Mouse (Mus musculus) G1E-ER4 (cell line): ENCODE data around the gene Fbxo2. TPM values are rescaled to one million over a fixed set of nuclear protein-coding genes. Genes with fewer than 3 reads are reported as not detected.

ENCODE experiments used
- GATA1 ChIP-seq: IDR thresholded peaks from one replicate; pipeline ENCODE4 v1.8.0; 2012; ENCODE audit warnings: low read length, inconsistent platforms
- polyA plus RNA-seq: library from polyadenylated mRNA; stranded (reverse); fragments of >175 nt; gene quantifications from 2 replicates; pipeline ENCODE4 v1.2.3, GENCODE M21; 2012

The Fbxo2 gene
- polyA plus RNA-seq, 1 experiment = 0.86 TPM

DNA sequence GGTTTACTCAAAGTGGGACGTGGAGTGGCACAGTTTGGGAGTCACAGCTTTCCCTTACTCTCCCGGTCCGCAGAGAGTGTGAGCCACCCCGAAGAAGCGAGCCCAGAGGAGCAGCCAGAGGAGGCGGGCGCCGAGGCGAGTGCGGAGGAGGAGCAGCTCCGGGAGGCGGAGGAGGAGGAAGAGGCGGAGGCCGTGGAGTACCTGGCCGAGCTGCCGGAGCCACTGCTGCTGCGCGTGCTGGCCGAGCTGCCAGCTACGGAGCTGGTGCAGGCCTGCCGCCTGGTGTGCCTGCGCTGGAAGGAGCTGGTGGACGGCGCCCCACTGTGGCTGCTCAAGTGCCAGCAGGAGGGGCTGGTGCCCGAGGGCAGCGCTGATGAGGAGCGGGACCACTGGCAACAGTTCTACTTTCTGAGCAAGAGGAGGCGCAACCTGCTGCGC is 3.6 kb downstream of the Fbxo2 start:
- no peak for TF ChIP-seq GATA1

DNA sequence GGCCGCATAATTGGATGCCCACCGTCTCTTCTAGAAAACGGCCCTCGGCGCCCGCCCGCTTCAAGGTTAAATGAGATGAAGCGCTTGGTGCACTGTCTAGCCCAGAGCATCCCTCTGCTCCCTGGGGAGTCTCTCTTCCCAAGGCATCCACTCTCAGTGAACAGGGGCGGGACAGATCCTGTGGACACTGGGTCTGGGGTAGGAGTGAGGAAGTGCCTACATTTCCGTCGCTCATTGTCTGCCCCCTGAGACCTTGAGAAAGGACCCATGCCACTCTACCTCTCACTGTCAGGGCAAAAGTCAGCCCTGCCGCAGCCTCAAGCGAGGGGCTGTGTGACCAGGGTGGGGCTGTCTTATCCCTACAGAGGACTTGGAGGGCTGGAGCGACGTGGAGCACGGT is 4.0 kb downstream of the Fbxo2 start:
- TF ChIP-seq GATA1 = no peak

DNA sequence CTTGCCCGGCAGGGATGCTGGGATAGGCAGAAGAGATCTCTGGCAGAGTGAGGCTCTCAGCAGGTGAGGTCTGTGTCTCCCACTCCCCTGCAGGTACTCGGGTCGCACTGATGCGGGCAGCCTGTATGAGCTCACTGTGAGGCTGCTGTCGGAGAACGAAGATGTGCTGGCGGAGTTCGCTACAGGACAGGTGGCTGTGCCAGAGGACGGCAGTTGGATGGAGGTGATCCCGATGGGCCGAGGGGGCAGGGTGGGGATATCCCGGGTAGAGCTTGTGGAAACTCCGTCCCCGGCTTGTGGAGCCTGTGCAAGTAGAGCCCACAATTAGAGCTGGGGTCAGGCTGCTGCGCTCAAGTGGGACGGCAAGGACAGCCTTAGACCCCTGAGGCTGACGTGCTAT is 5.1 kb downstream of the Fbxo2 start:
- TF ChIP-seq GATA1 = no peak

DNA sequence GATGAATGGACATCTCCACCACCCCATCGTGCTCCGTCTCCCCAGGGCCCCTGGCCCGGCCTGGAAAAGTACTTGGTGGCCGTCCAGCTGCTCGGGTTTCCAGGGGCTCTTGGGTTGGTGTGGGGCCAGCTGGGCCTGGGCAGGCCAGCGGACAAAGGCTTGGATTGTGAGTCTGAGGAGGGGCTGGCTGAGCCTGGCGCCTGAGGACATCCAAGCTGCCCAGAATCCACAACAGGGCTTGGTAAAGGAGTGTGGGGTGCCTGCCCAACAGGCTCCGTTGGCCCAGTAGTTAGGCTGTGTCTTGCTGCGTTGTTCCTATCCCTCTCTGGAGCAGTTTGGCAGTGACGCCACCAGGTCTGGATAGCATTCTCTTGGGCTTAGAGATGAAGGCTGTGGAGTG is 6.0 kb downstream of the Fbxo2 start:
- TF ChIP-seq GATA1 = no peak

DNA sequence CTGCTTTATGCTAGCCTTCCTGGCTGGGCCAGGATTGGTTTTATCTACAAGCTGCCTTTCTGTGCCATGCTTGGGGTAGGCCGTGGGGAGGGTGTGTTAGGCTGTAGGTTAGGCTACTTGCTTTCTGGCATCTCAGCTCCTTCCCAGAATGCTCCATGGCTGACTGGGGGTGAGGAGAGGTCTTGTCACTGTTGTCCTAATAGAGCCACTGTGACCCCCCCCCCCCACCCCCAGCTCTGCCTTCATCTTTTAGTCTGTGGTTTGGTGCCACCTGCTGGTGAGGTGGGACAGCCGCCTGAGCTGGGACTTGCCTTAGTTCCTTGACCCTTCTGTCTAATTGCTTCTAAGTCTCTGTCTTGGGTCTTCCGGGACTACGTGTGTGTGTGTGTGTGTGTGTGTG is 6.6 kb downstream of the Fbxo2 start:
- no peak for TF ChIP-seq GATA1

DNA sequence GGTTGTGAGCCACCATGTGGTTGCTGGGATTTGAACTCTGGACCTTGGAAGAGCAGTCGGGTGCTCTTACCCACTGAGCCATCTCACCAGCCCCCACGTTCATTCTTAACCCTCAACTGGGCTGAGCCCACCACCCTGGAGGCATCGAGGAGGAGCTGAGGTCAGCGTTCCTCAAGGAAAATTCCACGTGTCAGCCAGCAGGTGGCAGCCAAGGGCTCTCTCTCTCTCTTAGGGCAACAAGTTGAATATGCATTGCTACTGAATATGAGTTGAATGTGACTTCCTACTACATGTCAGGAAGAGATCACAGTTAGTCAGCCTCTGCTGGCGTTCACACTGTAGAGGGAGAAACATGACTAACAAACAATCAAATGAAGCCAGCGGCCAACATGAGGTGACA is 7.9 kb downstream of the Fbxo2 start:
- TF ChIP-seq GATA1 = no peak

DNA sequence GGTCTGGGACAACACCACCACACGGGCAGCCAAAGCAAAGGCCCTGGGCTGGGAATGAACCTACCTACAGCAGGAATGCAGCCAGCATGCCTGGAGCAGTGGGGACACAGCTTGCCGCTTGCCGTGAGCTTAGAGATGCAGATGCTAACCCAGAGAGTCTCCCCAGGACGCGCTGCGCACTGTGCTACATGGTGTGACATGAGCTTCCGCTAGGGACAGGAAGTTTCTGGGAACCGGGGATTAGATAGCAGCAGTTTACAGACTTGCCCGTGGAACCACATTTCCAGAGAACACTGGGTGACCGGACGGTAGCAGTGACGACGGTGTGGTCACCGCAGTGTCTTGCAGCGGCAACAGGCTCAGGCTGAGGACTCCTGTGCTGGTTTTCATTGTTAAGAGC is 9.2 kb downstream of the Fbxo2 start:
- TF ChIP-seq GATA1 = no peak

DNA sequence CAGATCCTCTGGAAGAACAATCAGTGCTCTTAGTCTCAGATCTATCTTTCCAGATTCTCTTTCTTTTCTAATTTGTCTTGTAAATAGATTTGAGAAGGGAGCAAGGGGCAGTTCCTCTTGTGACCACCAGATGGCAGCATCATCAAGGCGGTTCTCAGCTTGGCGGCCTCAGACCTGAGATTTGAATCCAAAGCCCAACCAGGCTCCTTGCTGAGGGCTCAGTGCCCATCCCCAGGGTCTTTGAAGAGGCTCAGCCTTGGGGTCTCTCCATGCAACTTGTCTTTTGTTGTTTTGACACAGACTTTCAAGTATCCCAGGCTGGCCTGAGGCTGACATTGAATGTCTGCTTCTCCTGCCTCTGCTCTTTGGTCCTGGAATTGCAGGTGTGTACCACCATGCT is 10.4 kb downstream of the Fbxo2 start:
- no peak for TF ChIP-seq GATA1

DNA sequence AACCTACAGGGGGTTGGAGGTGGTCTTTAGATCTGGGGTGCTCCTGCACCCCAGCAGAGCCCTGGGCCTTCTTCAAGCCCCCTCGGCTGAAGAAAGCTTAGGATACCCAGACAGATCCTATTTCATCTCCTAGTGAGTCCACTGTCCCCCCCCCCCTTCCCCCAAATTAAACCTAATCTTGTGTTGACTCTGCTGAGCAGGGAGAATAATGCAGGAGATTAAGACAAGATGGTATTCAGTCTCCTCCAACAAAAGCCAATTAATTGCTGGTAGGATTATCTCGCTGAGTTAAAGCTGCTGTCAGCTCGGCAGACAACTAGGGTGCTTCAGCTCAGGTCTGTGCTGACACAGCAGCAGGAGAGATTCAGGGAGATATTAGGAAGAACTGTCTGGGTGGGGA is 10.8 kb downstream of the Fbxo2 start:
- no peak for TF ChIP-seq GATA1

DNA sequence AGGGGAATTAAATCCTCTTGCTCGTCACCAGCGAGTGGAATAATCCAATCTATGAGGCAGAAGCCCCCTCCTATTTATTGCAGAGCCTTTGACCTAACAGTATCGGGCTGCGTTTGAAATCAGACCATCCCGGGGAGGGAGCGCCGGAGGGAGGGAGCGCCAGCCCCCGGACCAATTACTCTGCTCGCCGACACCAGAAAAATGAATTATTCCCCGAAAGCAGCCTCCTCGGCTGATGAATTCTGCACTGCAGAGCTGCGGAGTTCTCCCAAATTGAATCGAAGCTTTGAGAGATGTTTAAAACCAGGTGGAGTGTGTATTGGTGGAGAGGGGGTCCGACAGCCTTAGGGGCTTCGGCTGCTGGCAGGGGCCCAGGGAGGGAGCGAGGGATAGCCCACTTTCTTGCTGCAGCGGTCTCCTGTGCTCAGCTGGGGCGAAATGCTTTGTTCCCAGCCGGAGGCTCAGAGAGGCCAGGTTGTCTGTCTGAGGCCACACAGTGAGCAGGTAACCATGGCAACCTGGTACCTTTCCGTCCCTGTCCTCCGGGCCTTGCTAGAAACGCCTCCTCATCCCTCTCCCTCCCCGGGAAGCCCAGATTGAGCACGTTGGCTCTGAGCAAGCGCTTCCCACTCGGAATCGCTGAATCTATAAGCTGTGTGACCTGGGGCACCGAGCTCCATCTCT is 13.5 kb downstream of the Fbxo2 start:
- TF ChIP-seq GATA1 = no peak

DNA sequence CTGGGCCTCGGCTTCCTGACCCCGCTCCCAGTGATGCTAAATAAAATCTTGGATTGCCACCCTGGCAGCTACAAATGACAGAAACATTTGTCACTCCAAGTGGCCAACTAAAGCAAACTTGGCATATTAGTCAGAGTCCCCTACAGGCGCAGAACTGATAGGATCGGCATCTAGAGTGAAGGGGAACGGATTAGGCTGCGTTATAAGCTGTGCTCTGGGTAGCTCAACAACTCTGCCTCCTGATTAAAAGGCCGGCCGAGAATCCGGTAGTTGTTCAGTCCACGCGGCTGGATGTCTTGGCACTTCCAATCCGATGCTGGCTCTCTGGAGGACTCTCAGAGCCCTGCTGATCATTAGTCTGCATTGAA is 14.1 kb downstream of the Fbxo2 start:
- no peak for TF ChIP-seq GATA1

DNA sequence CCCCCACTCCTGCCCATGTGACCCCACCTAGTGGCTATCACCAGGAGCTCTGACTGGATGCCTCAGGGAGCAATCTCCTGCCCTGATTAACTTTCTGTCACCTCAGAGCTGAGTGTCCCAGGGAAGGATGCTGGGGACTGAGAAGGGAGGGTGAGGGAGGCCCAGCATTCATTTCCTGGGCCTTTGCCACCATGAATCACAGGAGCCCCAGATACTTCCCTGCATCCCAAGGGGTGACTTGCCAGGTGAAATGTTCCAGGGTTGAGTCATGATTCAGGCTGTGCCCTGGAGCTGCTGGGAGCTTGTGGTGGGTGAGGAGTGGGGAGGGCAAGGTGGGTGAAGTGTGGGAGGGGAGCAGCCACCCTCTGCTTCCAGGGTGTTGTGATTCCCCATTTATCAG is 17.3 kb downstream of the Fbxo2 start:
- TF ChIP-seq GATA1 = no peak

DNA sequence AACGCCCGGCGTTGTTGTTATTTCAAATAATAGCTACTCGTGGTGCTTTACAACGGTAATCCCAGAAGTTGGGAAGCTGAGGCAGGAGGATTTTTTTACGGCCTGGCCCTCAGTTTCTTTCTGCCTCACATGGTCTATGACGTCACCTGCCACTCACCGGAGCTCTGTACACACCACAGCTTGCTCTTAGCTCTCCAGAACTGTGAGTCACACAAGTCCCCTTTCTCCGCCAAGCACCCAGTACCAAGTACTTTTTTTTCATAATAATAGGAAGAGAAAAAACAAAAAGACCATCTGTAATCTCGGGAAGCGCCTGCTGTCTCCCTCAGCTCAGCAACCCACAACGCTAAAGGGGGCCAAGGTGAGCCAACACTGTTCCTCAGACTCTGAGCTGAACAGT is 21.1 kb downstream of the Fbxo2 start:
- TF ChIP-seq GATA1 = no peak

DNA sequence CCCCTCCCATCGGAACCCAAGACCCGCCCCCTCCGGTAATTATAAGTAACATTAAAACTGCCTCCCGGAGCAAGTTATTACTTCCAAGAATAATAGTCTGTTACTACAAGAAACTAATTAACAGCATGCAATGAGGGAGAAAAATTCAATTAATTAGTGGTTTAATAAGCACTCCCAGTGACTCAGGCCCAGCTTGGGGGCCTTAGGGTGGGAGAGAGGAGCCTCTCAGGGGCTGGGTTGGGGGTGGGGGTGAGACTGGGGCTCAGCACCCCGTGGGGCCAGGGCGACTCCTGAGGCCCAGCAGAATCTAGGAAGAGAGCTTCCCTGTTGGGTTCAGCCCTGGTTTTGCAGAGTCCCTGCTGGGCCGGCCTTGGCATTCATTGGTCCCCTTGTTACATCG is 21.9 kb downstream of the Fbxo2 start:
- no peak for TF ChIP-seq GATA1

DNA sequence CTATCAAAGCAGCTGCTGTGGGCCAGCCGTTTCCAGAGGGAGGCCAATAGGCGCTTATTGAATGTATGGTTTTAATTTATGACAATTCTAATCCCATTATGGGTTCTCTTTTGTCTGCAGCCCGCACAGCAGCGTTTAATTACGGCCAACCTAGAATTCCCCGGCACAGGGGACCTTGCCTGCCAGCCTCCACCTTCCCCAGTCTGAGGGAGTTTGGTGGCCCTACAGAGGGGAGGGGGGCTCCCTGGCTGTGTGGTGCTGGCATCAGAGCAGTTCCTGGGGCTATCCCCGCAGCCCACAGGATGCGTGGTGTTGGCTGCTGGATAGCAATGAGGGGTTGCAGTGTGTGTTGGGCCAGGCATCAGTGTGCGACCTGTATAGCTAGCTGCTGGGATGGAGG is 24.1 kb downstream of the Fbxo2 start:
- no peak for TF ChIP-seq GATA1

DNA sequence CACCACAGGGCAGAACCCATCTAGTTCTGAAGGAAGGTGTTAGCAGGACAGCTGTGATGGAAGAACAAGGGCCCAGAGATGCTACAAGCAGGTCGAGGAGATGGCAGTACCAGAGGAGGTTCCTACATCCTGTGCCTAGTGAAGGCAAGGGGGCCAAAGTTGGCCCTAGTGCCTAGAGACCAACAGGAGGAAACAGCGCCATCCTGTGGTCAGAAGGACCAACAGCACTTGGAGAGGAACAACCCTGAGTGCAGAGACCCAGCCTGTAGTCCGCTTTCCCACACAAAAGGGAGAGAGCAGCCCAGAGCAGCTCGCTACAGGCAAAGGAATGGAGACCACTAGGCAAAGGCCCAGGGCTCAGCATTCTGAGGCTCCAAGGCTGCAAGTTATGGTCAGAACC is 25.4 kb downstream of the Fbxo2 start:
- TF ChIP-seq GATA1 = no peak

DNA sequence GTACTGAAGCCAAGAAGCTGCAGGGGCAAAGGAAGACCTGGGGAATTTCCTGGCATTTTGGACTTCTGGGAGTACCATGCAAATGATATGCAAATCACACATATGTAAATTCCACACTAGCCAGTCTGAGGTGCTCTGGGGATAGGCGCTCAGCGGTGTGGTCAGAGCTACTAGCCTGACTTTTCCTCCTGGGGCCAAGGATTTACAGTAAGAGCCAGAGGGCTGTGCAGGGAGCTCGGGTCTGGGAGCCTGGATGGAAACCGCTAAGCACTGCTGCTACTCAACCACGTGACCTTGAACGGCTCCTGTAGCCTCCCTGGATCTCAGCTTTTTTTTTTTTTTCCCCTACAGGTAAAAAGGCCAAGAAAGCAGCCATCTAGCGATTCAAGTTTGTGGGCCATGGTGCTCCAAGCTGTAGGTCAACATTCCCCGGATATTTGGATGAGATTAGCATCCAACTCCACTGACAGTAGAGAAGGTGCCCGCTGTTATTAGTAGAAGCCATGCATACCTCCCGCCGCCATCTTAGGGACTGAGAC is 32.4 kb downstream of the Fbxo2 start:
- TF ChIP-seq GATA1 = no peak

DNA sequence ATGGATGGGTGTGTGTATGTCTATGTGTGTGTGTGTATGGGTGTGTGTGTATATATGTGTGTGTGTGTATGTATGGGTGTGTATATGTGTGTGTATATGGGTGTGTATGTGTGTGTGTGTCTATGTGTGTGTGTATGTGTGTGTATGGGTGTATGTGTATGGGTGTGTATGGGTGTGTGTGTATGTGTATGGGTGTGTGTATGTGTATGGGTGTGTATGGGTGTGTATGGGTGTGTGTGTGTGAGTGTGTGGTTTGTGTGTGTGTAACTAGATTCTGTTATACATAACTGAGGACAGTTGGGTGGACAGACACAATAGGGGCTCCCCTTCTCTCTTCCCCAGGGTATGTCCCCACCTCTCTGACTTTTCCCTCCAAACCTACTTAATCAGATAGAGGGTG is 34.0 kb downstream of the Fbxo2 start:
- no peak for TF ChIP-seq GATA1
